Mouse (Mus musculus): Measurements from ENCODE around the gene Ppp3cb. TPM values are rescaled to one million over a fixed set of nuclear protein-coding genes. Genes with fewer than 3 reads are reported as not detected.
A peak's percentile ranks its signal among the peaks of the same experiment; 100 is the strongest.

Gene Ppp3cb
- total and polyA plus RNA-seq, 3 experiments: 16.0 to 69.2 (median 60.9) TPM

DNA sequence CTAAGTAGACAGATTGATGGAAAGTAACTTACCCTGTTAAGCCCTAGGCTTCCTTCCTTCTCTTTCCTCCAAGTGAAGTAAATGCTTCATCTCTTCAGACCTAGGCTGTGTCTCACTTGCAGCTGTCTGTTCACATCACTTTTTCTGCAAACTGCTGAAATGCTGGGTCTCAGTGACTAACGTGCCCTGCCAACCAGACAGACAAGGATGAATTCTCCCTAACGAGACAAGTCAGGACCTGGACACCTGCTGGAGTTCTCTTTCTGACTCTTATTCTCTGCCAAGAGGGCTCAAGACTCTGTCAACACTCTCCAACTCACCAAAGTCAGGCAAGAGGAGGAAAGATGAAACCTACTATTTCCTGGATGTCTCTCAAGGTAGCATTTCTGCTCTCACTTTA is 49.8 kb downstream of the Ppp3cb start, which contains the start of gene Mss51:
Gene Mss51 (minus strand): TSS at position 299 of the 400 bp plus-strand sequence.
- intact Hi-C loops (cut with DNase I): no loop called here
- TF ChIP-seq EP300 (IDR thresholded peaks at IDR 0.05; ENCODE audit: insufficient read depth, low read depth, low read length): no peak
- TF ChIP-seq CTCF (IDR thresholded peaks at IDR 0.05): no peak
- no peak for TF ChIP-seq POLR2A (IDR thresholded peaks at IDR 0.05; ENCODE audit: insufficient read depth, low read depth, low read length)
- no peaks in the 10 kb centered on the region for H3K4me1 ChIP-seq (ENCODE audit: control insufficient read depth, insufficient read depth, low read length)
- no peaks in the 10 kb centered on the region for H3K79me2 ChIP-seq (replicated peaks; ENCODE audit: control insufficient read depth, insufficient read depth, low read length)
- H3K27ac ChIP-seq: no peak within 1 kb of the TSS
- H3K36me3 ChIP-seq (ENCODE audit: control insufficient read depth, insufficient read depth, low read length): peaks cover 2% of the 10 kb centered on the region; the same call in 1 of the 2 replicates
- no peak within 1 kb of the TSS for H3K9ac ChIP-seq (ENCODE audit: low read depth, low read length)
- H3K27me3 ChIP-seq (ENCODE audit: control insufficient read depth, insufficient read depth, low read length): no peaks in the 10 kb centered on the region
- 78% methylated on average over 2 of the region's 2 CpGs for WGBS
- no peak for DNase-seq
- H3K4me3 ChIP-seq: no peak within 1 kb of the TSS

DNA sequence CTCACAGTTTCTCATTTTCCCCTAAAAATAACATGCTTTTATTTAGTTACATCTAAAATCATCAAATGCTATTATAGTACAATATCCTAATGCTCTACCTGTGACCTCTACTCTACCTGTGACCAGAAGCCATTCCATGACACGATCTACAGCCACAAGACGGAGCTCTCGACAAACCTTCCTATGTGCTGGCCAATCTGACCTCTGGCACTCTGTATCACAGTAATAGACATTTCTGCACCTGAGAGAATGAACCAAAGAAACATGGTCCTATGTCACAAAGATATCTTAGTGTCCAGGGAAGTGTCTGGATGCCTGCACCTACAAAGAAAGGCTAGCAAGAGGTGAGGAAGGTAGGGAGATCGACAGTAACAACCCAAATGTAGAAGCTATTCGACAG is 60.3 kb downstream of the Ppp3cb start:
- H3K79me2 ChIP-seq (replicated peaks; ENCODE audit: control insufficient read depth, insufficient read depth, low read length): no peaks in the 10 kb centered on the region
- DNase-seq: no peak
- H3K36me3 ChIP-seq (ENCODE audit: control insufficient read depth, insufficient read depth, low read length): no peaks in the 10 kb centered on the region
- intact Hi-C loops (cut with DNase I): no loop called here
- no peaks in the 10 kb centered on the region for H3K27me3 ChIP-seq (ENCODE audit: control insufficient read depth, insufficient read depth, low read length)
- TF ChIP-seq EP300 (IDR thresholded peaks at IDR 0.05; ENCODE audit: insufficient read depth, low read depth, low read length) (no peak), CTCF (IDR thresholded peaks at IDR 0.05) (no peak), POLR2A (IDR thresholded peaks at IDR 0.05; ENCODE audit: insufficient read depth, low read depth, low read length) (no peak)
- H3K4me1 ChIP-seq (ENCODE audit: control insufficient read depth, insufficient read depth, low read length): no peaks in the 10 kb centered on the region
- H3K9ac ChIP-seq (ENCODE audit: low read depth, low read length): no peak overlapping the region
- 96% methylated on average over 5 of the region's 5 CpGs for WGBS
- no peak overlapping the region for H3K27ac ChIP-seq
- no peak overlapping the region for H3K4me3 ChIP-seq

DNA sequence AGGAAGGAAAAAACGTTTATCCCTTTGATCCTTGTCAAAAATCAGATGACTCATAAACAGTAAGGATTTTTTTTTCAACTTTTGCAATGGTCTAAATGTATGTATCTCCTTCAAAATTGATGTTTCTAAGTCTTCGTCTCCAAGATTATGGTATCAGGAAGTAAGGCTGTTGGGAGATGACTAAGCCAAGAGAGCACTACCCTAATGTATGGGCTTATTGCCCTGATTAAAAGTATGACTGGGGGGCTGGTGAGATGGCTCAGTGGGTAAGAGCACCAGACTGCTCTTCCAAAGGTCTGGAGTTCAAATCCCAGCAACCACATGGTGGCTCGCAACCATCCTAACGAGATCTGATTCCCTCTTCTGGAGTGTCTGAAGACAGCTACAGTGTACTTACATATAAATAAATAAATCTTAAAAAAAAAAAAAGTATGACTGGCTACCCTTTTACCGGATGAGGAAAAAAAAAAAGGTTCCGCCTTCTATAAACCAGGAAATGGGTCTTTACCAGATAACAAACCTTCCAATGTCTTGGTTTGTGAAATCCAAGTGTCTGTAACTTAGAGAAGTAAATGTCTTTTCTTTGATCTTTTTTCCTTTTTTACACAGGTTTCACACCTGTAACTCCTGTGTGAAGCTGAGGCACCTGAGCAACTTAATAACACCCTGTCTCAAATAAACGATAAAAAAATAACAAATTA is 64.2 kb downstream of the Ppp3cb start:
- Histone ChIP-seq H3K4me1 (ENCODE audit: control insufficient read depth, insufficient read depth, low read length) (peaks cover 6% of the 10 kb centered on the region), H3K27ac (no peak overlapping the region), H3K36me3 (ENCODE audit: control insufficient read depth, insufficient read depth, low read length) (peaks cover 8% of the 10 kb centered on the region), H3K27me3 (ENCODE audit: control insufficient read depth, insufficient read depth, low read length) (no peaks in the 10 kb centered on the region), H3K79me2 (replicated peaks; ENCODE audit: control insufficient read depth, insufficient read depth, low read length) (no peaks in the 10 kb centered on the region), H3K9ac (ENCODE audit: low read depth, low read length) (no peak overlapping the region), H3K4me3 (no peak overlapping the region)
- intact Hi-C loops (cut with DNase I): loop anchor here (5.0 kb wide), 1 partner anchor 65 kb away; the partner anchor contains the start of gene Ppp3cb
- 81% methylated on average over 7 of the region's 7 CpGs for WGBS
- no peak for DNase-seq
- TF ChIP-seq CTCF (IDR thresholded peaks at IDR 0.05) (no peak), POLR2A (IDR thresholded peaks at IDR 0.05; ENCODE audit: insufficient read depth, low read depth, low read length) (no peak), EP300 (IDR thresholded peaks at IDR 0.05; ENCODE audit: insufficient read depth, low read depth, low read length) (no peak)

- Histone ChIP-seq H3K27me3 (ENCODE audit: control insufficient read depth, insufficient read depth, low read length) (no peaks in the 10 kb centered on the region), H3K79me2 (replicated peaks; ENCODE audit: control insufficient read depth, insufficient read depth, low read length) (0 out of 2 replicates have a peak, but pooled peaks cover 1% of the 10 kb centered on the region), H3K9ac (ENCODE audit: low read depth, low read length) (no peak overlapping the region), H3K36me3 (ENCODE audit: control insufficient read depth, insufficient read depth, low read length) (peaks cover 15% of the 10 kb centered on the region), H3K4me3 (no peak overlapping the region), H3K4me1 (ENCODE audit: control insufficient read depth, insufficient read depth, low read length) (peaks cover 9% of the 10 kb centered on the region), H3K27ac (no peak overlapping the region)
- intact Hi-C loops (cut with DNase I): loop anchor here (5.0 kb wide), 1 partner anchor 66 kb away; the partner anchor contains the start of gene Ppp3cb
- peak in 1 of 2 experiments; percentile 9 for DNase-seq
- no peak for TF ChIP-seq CTCF (IDR thresholded peaks at IDR 0.05)
- TF ChIP-seq POLR2A (IDR thresholded peaks at IDR 0.05; ENCODE audit: insufficient read depth, low read depth, low read length): no peak
- no peak for TF ChIP-seq EP300 (IDR thresholded peaks at IDR 0.05; ENCODE audit: insufficient read depth, low read depth, low read length)
- 37% methylated on average over 5 of the region's 5 CpGs for WGBS
Observed at GRCm38 (mm10) chr14:20481211-20481610, 65.2 kb downstream of the Ppp3cb start.

DNA sequence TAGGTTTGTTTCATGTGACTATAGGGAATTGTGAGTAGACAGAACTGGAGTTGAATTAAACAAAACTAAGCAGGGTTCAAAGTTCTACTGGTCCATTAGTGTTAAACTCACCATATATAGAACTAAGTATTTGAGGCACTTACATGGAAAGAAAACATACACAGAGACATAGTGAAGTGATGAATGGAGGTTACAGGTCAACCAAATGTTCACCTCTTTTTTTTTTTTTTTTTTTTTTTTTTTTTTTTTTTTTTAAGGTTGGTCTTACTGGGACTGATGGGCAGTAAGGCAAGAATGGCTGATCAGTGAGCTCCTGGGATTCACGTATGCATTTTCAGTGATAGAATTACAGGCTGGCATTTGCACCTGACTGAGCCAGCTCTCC is 66.2 kb downstream of the Ppp3cb start:
- H3K79me2 ChIP-seq (replicated peaks; ENCODE audit: control insufficient read depth, insufficient read depth, low read length): 0 out of 2 replicates have a peak, but pooled peaks cover 1% of the 10 kb centered on the region
- H3K9ac ChIP-seq (ENCODE audit: low read depth, low read length): peak overlapping the region; percentile 87; the same call in 1 of the 2 replicates
- H3K27me3 ChIP-seq (ENCODE audit: control insufficient read depth, insufficient read depth, low read length): no peaks in the 10 kb centered on the region
- 94% methylated on average over 1 of the region's 1 CpGs for WGBS
- H3K4me1 ChIP-seq (ENCODE audit: control insufficient read depth, insufficient read depth, low read length): peaks cover 15% of the 10 kb centered on the region
- DNase-seq: no peak
- H3K4me3 ChIP-seq: peak overlapping the region; percentile 81
- peak overlapping the region; percentile 91 for H3K27ac ChIP-seq
- TF ChIP-seq POLR2A (IDR thresholded peaks at IDR 0.05; ENCODE audit: insufficient read depth, low read depth, low read length) (no peak), CTCF (IDR thresholded peaks at IDR 0.05) (no peak), EP300 (IDR thresholded peaks at IDR 0.05; ENCODE audit: insufficient read depth, low read depth, low read length) (no peak)
- intact Hi-C loops (cut with DNase I): loop anchor here (5.0 kb wide), 1 partner anchor 67 kb away; the partner anchor contains the start of gene Ppp3cb
- peaks cover 22% of the 10 kb centered on the region for H3K36me3 ChIP-seq (ENCODE audit: control insufficient read depth, insufficient read depth, low read length)
